Mouse (Mus musculus): ENCODE results near the gene Tsga10ip.

- TF ChIP-seq CTCF (IDR thresholded peaks at IDR 0.05) (no peak), EP300 (IDR thresholded peaks at IDR 0.05) (no peak)
Measured at GRCm38 (mm10) chr19:5449673-5450072, 47.3 kb upstream of the Tsga10ip start.
